Mouse (Mus musculus): ENCODE data around the gene Cnpy1.

The Cnpy1 gene

GRCm38 (mm10) chr5:28165358-28166255 lies 80.0 kb downstream of the Cnpy1 start, which contains the start of gene En2:
Gene En2 (plus strand): TSS chr5:28165694.
- DNase-seq (ENCODE audit: inconsistent ontology term): peak; percentile 59

GRCm38 (mm10) chr5:28163926-28164325 lies 81.7 kb downstream of the Cnpy1 start:
- DNase-seq (ENCODE audit: inconsistent ontology term): no peak

DNA sequence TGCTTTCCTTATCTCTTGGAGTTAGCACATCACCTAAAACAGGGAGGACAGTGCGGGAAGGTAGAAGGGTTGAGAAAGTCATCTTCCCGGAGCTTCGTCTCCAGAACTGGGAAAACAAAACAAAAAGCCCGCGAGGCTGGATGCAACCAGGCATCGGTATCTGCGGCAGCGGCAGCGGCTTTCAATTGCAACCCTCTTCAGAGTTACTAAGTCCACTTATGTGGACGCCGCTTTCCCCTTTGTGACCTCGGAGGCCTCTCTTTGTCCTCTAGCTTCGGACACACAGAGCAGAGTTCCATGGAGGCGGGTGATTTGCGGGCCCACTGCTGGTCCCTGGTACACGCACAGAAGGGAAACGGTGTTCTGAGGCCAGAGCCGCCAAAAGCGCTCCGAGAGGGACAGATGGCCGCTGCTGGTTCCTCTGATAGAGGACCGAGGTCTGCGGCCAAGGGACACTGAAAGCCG lies 83.6 kb downstream of the Cnpy1 start:
- no peak for DNase-seq (ENCODE audit: inconsistent ontology term)

- no peak for DNase-seq (ENCODE audit: inconsistent ontology term)
Measured at GRCm38 (mm10) chr5:28161383-28161937, 84.1 kb downstream of the Cnpy1 start.

DNA sequence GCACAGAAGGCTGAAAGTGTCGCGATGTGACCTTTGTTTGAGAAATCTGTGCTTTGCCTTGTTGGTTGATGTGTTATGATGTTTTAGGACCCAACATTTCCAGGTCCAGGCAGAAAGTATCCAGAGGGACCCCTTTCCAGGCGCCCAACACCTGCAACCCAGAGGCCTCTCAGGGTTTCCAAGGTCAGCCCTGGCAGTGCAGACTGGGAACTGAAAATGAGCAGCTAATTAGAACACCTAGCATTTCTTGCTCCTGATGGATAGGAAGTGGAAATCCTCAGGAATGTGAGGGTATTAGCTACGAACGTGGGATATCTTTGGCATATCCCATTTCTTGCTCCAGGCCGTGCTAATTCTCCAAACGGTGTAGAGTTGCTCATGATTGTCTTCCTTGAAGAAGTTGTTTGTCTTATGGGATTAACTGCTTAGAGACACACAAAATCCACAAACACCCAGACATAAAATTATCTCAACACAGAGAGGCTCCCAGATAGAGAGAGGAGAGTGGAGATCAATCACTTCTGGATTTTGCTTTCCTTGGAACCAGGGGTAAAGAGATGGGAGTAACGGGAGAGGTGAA lies 85.6 kb downstream of the Cnpy1 start:
- DNase-seq (ENCODE audit: inconsistent ontology term): no peak

- DNase-seq (ENCODE audit: inconsistent ontology term): no peak
Measured at GRCm38 (mm10) chr5:28159072-28159458, 86.5 kb downstream of the Cnpy1 start.

DNA sequence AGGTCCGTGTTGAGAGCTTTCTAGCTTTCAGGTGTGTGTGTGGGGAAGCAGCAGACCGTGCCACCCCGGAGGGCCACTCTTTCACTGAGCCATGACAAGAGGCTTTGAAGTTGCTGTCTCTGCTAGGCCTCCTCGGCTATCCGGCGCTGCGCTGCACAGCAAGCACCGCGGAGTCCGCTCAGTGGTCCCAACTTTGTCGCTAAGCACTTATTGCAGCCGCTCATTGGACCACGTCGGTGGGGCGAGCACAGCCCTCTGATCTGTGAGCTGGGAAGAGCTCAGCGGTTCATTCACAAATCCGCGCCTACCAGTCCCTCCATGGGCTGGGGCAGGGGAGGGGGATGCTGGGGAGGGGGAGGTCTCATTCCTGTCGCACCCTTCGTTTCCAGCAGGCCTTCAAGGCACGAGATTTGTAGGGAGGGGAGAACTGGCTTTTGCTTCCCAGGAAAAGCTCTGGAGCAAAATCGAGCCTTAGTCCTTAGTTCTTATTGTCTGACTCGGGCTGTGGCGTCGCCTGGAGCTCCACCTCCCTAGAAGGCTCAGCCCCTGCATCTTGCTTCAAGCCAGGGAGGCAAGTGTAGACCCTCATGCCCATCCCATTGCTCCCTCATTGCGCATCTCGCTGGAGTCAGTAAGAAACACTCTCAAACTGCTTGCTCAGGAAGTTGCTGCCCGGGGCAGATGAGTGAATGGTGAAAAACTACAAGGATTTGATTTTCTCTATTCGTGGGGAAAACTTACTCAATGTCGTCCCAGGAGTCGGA lies 87.1 kb downstream of the Cnpy1 start:
- no peak for DNase-seq (ENCODE audit: inconsistent ontology term)

GRCm38 (mm10) chr5:28157781-28158180 lies 87.8 kb downstream of the Cnpy1 start:
- DNase-seq (ENCODE audit: inconsistent ontology term): no peak

DNA sequence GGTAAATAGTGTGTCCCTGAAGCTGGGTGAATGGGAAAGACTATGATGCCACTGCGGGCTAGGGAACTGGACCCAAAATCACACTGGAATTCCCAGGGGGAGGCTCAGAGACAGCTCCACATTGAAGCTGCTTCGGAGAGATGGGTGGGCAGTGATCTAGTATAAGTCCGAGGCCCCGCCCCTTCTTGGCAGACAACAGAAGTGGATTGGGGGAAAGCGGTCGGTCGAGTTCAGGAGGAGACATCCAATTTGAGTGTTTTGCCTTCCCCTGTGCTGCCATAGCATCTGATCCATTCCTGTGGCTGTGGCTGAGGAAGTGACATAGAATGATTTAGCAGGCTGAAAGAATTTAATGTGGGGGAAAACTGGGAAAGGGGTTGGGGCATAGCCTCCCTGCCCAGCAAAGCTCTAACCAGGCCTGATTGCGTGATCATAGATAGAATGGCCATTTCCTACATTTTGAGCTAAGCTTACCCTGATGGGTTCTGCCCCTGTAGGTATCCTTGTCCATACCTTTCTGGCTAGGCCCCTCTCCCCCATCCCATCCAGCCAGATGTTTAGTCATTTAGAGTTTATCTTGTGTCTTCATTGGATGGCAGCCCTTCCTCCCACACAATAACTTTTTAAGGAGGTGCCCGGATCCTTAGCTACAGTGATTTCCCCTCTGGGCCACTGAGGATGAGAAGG lies 88.4 kb downstream of the Cnpy1 start:
- DNase-seq (ENCODE audit: inconsistent ontology term): no peak

Data from Muller cell, postnatal 12 days (primary cell).